Mouse (Mus musculus): ENCODE data around the gene Ptges3l. TPM values are rescaled to one million over a fixed set of nuclear protein-coding genes. Genes with fewer than 3 reads are reported as not detected.
A peak's percentile ranks its signal among the peaks of the same experiment; 100 is the strongest.

Gene Ptges3l
- polyA plus RNA-seq, 1 experiment from 2014 or later = 1.7 TPM

DNA sequence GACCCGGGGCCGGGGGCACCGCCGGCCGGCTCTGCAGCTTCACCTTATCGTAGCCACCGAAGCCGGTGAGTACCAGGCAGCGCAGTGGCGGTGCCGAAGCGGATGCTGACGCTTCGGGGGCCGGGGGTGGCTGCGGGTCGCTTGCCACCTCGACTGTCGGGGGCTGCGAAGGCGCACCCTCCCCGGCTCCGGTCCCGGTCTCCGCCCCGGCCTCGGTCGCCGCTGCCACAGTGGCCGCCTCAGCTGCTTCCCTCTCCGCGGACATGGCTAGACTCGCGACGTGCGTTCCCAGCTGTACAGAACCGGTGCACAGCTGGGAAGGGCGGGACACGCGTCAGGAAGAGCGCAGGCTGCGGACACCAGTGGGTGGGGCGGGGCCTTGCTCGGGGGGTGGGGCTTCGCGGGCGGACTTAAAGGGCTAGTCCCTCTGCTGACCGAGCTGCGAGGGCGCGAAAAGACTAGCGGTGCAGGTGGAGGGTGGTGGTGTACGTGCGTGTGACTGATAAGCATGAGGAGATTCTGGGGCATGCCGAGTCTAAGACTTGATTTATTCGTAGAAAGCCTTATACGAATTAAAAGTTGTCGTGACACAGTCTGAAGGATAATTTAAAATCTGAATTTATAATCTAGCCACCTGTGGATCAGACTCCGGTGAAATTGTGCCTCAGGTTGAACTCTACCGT lies 40.9 kb upstream of the Ptges3l start, which contains the start of gene Vat1:
Gene Vat1 (minus strand): TSS at position 362 of the 683 bp plus-strand sequence.
- under 1% methylated on average over 60 of the region's 60 CpGs for WGBS
- H3K9me3 ChIP-seq = no peaks in the 10 kb centered on the region
- peak; percentile 69 for ATAC-seq (replicated peaks)
- H3K4me3 ChIP-seq = peak within 1 kb of the TSS; percentile 79
- H3K9ac ChIP-seq (replicated peaks) = peak within 1 kb of the TSS; percentile 86
- H3K4me2 ChIP-seq (replicated peaks) = peak within 1 kb of the TSS; percentile 83
- peaks cover 17% of the 10 kb centered on the region for H3K36me3 ChIP-seq
- H3K27me3 ChIP-seq = no peaks in the 10 kb centered on the region
- peak within 1 kb of the TSS; percentile 88 for H3K27ac ChIP-seq (replicated peaks)
- H3K4me1 ChIP-seq = peaks cover 68% of the 10 kb centered on the region

DNA sequence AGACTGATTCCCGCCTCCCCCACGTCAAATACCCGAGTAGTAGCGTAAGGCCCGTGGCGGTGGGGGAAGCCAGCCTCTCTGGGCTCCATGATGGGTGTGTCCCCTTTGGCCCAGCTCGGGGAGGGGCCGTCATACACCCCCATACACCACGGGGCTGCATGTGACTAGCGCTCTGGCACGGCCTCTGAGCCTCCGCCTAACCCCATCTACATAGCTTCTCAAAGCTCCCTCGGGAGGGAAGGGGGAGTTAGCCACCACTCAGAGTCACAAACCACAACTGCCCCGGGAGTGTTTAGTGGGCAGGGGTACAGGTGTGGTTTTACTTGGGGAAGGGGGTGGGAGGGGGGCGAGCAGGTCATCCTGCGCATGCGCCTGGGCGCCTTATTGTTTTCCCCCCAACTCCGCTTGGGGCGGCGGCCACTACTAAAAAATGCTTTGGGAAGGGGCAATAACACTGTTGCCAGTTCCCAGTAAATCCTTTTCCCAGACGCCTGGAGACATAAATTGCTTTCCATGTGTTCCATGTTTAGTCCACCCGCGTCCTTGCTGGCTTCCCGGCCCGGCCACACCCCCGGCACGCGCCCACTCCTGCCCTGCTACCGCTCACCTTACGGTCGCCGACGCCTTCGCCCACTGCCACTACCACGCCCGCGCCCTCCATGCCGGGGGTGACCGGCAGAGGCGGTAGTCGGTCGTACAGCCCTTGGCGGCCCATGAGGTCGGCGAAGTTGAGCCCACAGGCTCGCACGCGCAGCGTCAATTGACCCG lies 40.2 kb upstream of the Ptges3l start:
- ATAC-seq (replicated peaks) = peak; percentile 41
- H3K4me1 ChIP-seq = peaks cover 64% of the 10 kb centered on the region

DNA sequence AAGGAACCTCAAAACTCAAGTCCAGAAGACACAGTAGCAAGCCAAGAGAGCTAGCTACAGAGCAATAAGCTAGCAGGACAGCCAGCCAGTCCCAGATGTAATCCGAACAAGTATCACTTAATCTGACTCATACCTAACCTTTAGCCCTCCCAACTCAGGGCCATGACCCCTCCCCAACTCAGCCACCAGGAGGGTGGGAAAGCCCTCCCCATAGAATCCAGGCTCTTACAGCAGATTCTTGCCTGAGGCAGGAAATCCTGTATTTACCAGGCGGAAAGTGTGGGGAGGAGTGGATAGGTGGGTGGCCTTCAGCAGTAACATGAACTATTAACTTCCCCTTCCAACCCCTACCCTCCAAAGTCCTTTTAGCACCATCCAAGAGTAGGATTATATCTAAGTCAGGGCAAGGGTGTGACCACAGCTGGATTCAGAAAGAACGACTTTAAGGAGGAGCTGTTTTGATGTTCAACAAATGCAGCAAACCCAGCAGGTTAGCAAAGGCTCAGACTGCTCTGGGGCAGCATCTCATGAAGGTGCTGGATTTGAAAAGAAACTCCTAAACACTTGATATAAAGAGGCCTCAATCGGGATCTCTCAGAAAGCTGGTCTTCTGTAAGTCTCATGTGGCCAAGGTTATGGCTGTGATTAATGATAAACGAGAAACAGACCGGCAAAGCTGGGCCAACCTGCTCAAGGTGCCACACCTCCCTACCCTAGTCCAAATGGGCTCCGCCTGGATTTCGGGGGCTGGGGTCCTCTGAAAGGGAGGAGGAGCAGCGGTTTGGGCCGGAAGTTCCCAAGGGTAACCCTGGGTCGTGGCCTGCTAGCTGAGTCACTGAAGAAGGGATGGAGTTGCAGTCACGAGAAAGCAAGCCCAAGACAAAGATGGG lies 39.3 kb upstream of the Ptges3l start, which contains the start of gene Rnd2:
Gene Rnd2 (plus strand): TSS at position 789 of the 890 bp plus-strand sequence.
- Histone ChIP-seq H3K27me3 (no peaks in the 10 kb centered on the region), H3K4me2 (replicated peaks) (peak within 1 kb of the TSS; percentile 83), H3K27ac (replicated peaks) (peak within 1 kb of the TSS; percentile 88), H3K9me3 (no peaks in the 10 kb centered on the region), H3K4me3 (peak within 1 kb of the TSS; percentile 79), H3K36me3 (peaks cover 29% of the 10 kb centered on the region), H3K4me1 (peaks cover 58% of the 10 kb centered on the region), H3K9ac (replicated peaks) (peak within 1 kb of the TSS; percentile 86)
- no peak for ATAC-seq (replicated peaks)
- 13% methylated on average over 12 of the region's 12 CpGs for WGBS

More for the DNA sequence above, 40.2 kb upstream of the Ptges3l start:
- Histone ChIP-seq H3K27ac (replicated peaks) (peak overlapping the region; percentile 88), H3K4me2 (replicated peaks) (peak overlapping the region; percentile 83), H3K4me3 (peak overlapping the region; percentile 79), H3K36me3 (peaks cover 21% of the 10 kb centered on the region), H3K9me3 (no peaks in the 10 kb centered on the region), H3K27me3 (no peaks in the 10 kb centered on the region), H3K9ac (replicated peaks) (peak overlapping the region; percentile 86)
- WGBS = under 1% methylated on average over 51 of the region's 51 CpGs

DNA sequence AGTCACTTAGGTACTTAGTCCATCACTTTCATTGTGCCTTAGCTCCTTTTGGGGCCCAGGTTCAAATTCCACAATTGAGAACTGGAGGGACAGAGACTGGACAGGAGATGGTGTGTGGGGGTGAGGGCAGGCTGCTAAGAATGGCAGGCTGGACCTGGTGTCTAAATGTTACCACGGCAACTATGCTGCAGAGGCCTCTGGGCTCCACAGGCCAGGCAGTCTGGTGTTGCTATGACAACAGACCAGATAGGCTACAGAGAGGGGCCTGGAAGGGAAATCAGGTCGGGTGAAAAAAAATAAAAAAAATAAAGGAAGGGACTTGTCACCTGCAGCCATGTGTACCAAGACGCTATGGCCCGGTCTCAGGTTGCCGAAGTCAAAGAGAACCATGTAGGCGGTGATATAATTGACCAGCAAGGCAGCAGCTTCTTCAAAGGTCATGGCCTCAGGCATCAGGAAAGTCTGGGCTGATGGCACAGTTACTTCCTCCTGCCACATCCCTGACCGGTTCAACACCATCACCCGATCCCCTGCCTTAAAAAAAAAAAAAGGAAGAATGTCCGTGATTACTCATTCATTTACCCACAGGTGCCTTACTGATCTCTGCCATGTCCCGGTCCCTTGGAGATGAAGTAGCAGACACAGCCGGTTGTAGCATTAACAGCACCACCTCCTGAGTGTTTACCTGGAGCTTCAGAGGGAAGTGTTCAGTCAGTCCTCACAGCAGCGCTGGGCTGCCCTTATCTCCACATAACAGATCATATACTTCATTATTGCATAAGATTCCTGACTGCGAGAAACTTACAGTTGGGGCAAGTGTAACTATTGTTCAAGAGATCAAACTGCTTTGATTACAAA lies 37.7 kb upstream of the Ptges3l start:
- no peaks in the 10 kb centered on the region for H3K27me3 ChIP-seq
- no peak for ATAC-seq (replicated peaks)
- H3K4me3 ChIP-seq = peak overlapping the region; percentile 79; the same call in 1 of the 2 replicates
- H3K4me2 ChIP-seq (replicated peaks) = peak overlapping the region; percentile 83
- H3K36me3 ChIP-seq = peaks cover 46% of the 10 kb centered on the region
- H3K9me3 ChIP-seq = no peaks in the 10 kb centered on the region
- WGBS = 34% methylated on average over 13 of the region's 13 CpGs
- H3K9ac ChIP-seq (replicated peaks) = 0 out of 2 replicates have a peak overlapping the region, but pooled peaks have one; percentile 86
- H3K27ac ChIP-seq (replicated peaks) = no peak overlapping the region
- H3K4me1 ChIP-seq = peaks cover 49% of the 10 kb centered on the region

DNA sequence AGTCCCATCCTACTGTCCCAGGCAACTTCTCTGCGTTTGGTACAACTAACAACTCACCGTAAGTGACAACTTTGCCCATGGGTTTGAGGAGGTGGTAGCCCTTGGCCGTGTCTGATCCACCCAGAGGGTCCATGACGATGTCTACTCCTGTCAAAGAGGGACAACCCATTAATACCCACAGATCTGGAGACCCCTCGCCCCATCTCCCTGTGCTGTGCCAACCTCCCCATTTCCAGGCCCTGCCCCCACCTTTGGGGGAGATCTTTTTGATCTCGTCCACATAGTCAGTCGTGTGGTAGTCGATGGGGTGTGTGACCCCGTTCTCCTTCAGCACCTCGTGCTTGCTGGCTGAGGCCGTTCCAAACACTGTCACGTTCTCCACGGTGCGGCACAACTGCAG lies 37.0 kb upstream of the Ptges3l start:
- WGBS = 81% methylated on average over 14 of the region's 14 CpGs
- H3K27ac ChIP-seq (replicated peaks) = no peak overlapping the region
- no peak overlapping the region for H3K9ac ChIP-seq (replicated peaks)
- no peaks in the 10 kb centered on the region for H3K27me3 ChIP-seq
- H3K4me1 ChIP-seq = peaks cover 42% of the 10 kb centered on the region
- no peak overlapping the region for H3K4me3 ChIP-seq
- no peak overlapping the region for H3K4me2 ChIP-seq (replicated peaks)
- peaks cover 47% of the 10 kb centered on the region for H3K36me3 ChIP-seq
- no peak for ATAC-seq (replicated peaks)
- no peaks in the 10 kb centered on the region for H3K9me3 ChIP-seq

DNA sequence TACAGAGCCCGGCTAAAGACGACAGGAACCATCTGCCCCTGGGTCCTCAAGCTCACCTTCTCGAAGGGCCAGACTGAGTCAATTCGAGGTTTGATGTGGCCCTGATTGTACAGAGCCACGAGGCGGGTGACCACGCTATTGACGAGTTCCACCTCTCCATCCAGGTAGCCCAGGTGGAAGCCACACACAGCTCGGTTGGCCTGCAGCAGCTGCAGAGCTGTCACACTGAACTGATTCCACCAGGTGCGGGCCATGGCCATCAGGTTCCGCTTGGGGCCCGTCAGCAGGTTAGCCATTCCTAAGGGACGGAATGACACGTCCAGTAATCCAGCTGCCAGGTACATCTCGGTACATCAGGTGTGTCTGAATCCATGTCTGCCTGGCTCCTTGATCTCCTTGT lies 35.2 kb upstream of the Ptges3l start:
- ATAC-seq (replicated peaks) = no peak

DNA sequence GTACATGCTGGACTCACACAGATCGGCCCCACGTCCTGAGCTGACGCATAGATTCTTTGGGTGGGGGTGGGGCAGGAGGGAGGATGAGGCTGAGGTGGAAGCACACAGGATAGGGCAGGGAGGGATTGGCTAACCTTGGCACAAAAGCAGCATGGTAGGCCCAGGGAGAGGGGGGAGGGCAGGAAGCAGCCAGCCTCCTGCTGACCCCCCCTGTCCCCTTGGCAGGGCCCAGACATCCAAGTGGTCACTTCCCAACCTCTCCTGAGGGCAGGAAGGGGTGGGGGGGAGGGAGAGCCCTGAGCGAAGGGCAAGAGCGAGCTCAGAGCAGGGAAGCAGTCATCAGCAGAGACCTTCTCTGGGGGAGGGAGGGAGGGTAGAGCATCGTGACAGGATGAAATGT lies 34.6 kb upstream of the Ptges3l start:
- no peak overlapping the region for H3K27ac ChIP-seq (replicated peaks)
- no peak overlapping the region for H3K4me2 ChIP-seq (replicated peaks)
- H3K4me3 ChIP-seq = no peak overlapping the region
- no peaks in the 10 kb centered on the region for H3K27me3 ChIP-seq
- WGBS = 37% methylated on average over 5 of the region's 6 CpGs
- peaks cover 32% of the 10 kb centered on the region for H3K4me1 ChIP-seq
- H3K9ac ChIP-seq (replicated peaks) = no peak overlapping the region
- no peaks in the 10 kb centered on the region for H3K9me3 ChIP-seq
- no peak for ATAC-seq (replicated peaks)
- H3K36me3 ChIP-seq = peaks cover 51% of the 10 kb centered on the region

More for the DNA sequence above, 35.2 kb upstream of the Ptges3l start:
- no peaks in the 10 kb centered on the region for H3K9me3 ChIP-seq
- H3K4me3 ChIP-seq = no peak overlapping the region
- no peak overlapping the region for H3K9ac ChIP-seq (replicated peaks)
- H3K36me3 ChIP-seq = peaks cover 51% of the 10 kb centered on the region
- no peak overlapping the region for H3K27ac ChIP-seq (replicated peaks)
- H3K4me1 ChIP-seq = peaks cover 32% of the 10 kb centered on the region
- 90% methylated on average over 15 of the region's 15 CpGs for WGBS
- H3K4me2 ChIP-seq (replicated peaks) = no peak overlapping the region
- H3K27me3 ChIP-seq = no peaks in the 10 kb centered on the region

DNA sequence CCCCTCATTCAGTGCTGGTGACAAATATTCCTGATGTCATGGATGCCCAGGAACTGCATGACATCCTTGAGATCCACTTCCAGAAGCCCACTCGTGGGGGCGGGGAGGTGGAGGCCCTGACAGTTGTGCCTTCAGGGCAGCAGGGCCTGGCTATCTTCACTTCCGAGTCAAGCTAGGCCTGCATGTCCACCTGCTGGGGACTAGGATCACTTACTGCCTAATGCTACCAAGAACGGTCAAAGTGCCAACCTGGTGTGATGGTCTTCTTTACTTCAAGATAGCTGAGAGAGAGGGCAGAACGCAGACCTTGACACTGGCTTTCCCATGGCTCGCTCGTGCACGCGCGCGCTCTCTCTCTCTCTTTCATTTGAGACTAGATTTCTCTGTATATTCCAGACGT lies 33.1 kb upstream of the Ptges3l start:
- Histone ChIP-seq H3K4me1 (peaks cover 19% of the 10 kb centered on the region), H3K9ac (replicated peaks) (no peak overlapping the region), H3K4me2 (replicated peaks) (no peak overlapping the region), H3K4me3 (no peak overlapping the region), H3K9me3 (no peaks in the 10 kb centered on the region), H3K27ac (replicated peaks) (no peak overlapping the region), H3K27me3 (no peaks in the 10 kb centered on the region), H3K36me3 (peaks cover 51% of the 10 kb centered on the region)
- no peak for ATAC-seq (replicated peaks)
- 85% methylated on average over 12 of the region's 12 CpGs for WGBS

DNA sequence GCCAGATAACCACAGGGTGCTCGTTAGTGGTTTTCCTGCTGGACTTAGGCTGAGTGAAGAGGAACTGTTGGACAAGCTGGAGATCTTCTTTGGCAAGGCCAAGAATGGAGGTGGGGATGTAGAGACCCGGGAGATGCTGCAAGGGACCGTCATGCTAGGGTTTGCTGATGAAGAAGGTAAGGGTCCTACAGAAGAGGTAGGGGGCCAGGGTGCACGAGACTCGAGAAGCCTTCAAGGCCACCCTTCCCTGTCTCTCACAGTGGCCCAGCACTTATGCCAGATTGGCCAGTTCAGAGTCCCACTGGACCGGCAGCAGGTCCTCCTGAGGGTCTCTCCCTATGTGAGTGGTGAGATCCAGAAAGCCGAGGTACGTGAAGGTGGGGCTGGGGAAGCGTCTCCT lies 32.5 kb upstream of the Ptges3l start:
- peaks cover 51% of the 10 kb centered on the region for H3K36me3 ChIP-seq
- peak; percentile 27; the same call in 1 of the 2 replicates for ATAC-seq (replicated peaks)
- WGBS = 92% methylated on average over 9 of the region's 9 CpGs

DNA sequence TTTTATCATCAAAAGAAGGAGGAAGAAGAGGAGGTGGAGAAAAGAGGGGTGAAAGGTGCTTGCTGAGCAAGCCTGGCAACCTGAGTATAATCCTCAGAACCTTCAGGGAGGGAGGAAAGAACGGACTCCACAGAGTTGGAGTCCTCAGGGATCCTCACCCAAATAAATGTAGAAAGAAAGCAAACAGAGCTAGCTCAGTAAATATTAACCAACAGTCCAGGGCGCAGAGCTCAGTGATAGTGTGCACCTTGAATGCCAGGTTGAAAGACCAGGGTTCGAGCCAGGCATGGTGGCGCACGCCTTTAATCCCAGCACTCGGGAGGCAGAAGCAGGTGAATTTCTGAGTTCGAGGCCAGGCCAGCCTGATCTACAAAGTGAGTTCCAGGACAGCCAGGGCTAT lies 30.5 kb upstream of the Ptges3l start:
- Histone ChIP-seq H3K9me3 (no peaks in the 10 kb centered on the region), H3K36me3 (peaks cover 33% of the 10 kb centered on the region), H3K27ac (replicated peaks) (no peak overlapping the region), H3K27me3 (no peaks in the 10 kb centered on the region), H3K4me3 (no peak overlapping the region), H3K9ac (replicated peaks) (0 out of 2 replicates have a peak overlapping the region, but pooled peaks have one; percentile 6), H3K4me2 (replicated peaks) (no peak overlapping the region), H3K4me1 (peaks cover 6% of the 10 kb centered on the region; the same call in 1 of the 2 replicates)
- ATAC-seq (replicated peaks) = no peak
- WGBS = 93% methylated on average over 7 of the region's 7 CpGs

More for the DNA sequence above, 32.5 kb upstream of the Ptges3l start:
- Histone ChIP-seq H3K4me2 (replicated peaks) (no peak overlapping the region), H3K27me3 (no peaks in the 10 kb centered on the region), H3K4me3 (no peak overlapping the region), H3K9me3 (no peaks in the 10 kb centered on the region), H3K27ac (replicated peaks) (no peak overlapping the region), H3K4me1 (peaks cover 13% of the 10 kb centered on the region), H3K9ac (replicated peaks) (no peak overlapping the region)

DNA sequence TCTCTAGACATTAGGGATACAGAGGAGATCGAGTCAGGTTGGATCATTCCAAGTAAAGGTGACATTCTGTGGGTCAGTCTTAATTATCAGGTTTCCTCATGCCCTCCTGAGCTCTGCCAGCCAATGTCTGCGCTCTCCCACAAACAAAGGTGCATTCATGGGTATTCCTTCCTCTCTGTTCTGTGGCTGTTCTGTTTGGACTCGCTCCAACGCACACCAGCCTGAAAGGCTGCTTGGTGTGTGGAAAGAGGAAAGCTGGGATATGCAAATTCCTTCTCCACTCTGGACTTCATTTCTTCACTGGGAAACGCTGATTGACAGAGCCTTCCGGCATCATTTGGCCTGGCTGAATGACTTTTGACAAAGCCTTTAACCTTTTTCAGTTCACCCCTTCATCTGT lies 29.6 kb upstream of the Ptges3l start:
- no peak overlapping the region for H3K9ac ChIP-seq (replicated peaks)
- H3K27ac ChIP-seq (replicated peaks) = no peak overlapping the region
- no peaks in the 10 kb centered on the region for H3K27me3 ChIP-seq
- peaks cover 6% of the 10 kb centered on the region; the same call in 1 of the 2 replicates for H3K4me1 ChIP-seq
- H3K4me3 ChIP-seq = no peak overlapping the region
- no peaks in the 10 kb centered on the region for H3K9me3 ChIP-seq
- ATAC-seq (replicated peaks) = no peak
- WGBS = 9% methylated on average over 6 of the region's 6 CpGs
- peaks cover 24% of the 10 kb centered on the region for H3K36me3 ChIP-seq
- no peak overlapping the region for H3K4me2 ChIP-seq (replicated peaks)
